Mouse (Mus musculus) hindbrain, embryonic 16.5 days (tissue): Measurements from ENCODE around the gene Olfr1323. TPM values are rescaled to one million over a fixed set of nuclear protein-coding genes. Genes with fewer than 3 reads are reported as not detected.

ENCODE experiments used
- ATAC-seq: fragments of 200-750 bp; cut with Nextera tagmentation; 2 replicates; pipeline ENCODE4 v1.8.0; 2017; ENCODE audit warnings: moderate TSS enrichment, moderate library complexity
- H3K27ac ChIP-seq: fragments of 300-500 bp; sonication (generic); 2 replicates; pipeline ENCODE4 v1.5.1; 2014; ENCODE audit warnings: low read depth, mild to moderate bottlenecking, control low read depth, low read length, moderate library complexity
- H3K27me3 ChIP-seq: fragments of 300-500 bp; sonication (generic); replicated peaks from 2 replicates; pipeline ENCODE4 v1.6.1; 2014; ENCODE audit warnings: low read length; ENCODE audit not compliant: control insufficient read depth, insufficient read depth
- H3K36me3 ChIP-seq: fragments of 300-500 bp; sonication (generic); 2 replicates; pipeline ENCODE4 v1.6.1; 2014; ENCODE audit warnings: mild to moderate bottlenecking, low read length, moderate library complexity, mixed read lengths; ENCODE audit not compliant: control insufficient read depth, insufficient read depth
- H3K4me1 ChIP-seq: fragments of 300-500 bp; sonication (generic); 2 replicates; pipeline ENCODE4 v1.6.1; 2014; ENCODE audit warnings: low read depth, low read length; ENCODE audit not compliant: control insufficient read depth, insufficient read depth
- H3K4me2 ChIP-seq: fragments of 300-500 bp; sonication (generic); 2 replicates; pipeline ENCODE4 v1.6.1; 2014; ENCODE audit warnings: mild to moderate bottlenecking, low read length, control low read depth, moderate library complexity
- H3K4me3 ChIP-seq: fragments of 300-500 bp; sonication (generic); 2 replicates; pipeline ENCODE4 v1.5.1; 2014; ENCODE audit warnings: mild to moderate bottlenecking, low read length, control low read depth, moderate library complexity
- H3K9ac ChIP-seq: fragments of 300-500 bp; sonication (generic); 2 replicates; pipeline ENCODE4 v1.6.1; 2014; ENCODE audit warnings: low read depth, mild to moderate bottlenecking, control low read depth, low read length, moderate library complexity
- H3K9me3 ChIP-seq: fragments of 300-500 bp; sonication (generic); 2 replicates; pipeline ENCODE4 v1.6.1; 2014; ENCODE audit warnings: mild to moderate bottlenecking, low read length, moderate library complexity; ENCODE audit not compliant: control insufficient read depth
- WGBS: fragments of 180-500 bp; shearing (Covaris S2); extraction: QIAGEN DNeasy Blood & Tissue Kit; methylation state at CpG from one replicate; pipeline ENCODE4 v1.1.7; 2014; 5-methylcytosine and 5-hydroxymethylcytosine counted together
- polyA plus RNA-seq: library from polyadenylated mRNA; unstranded; fragments of >200 nt; fragmentation: Nextera tagmentation; extraction: Ambion mirVana; gene quantifications from 2 replicates; pipeline ENCODE4 v1.2.1, GENCODE M21; 2015

The Olfr1323 gene
- polyA plus RNA-seq: not detected in 2 replicates

- Histone ChIP-seq H3K4me3 (no peak within 1 kb of the TSS), H3K4me2 (no peak within 1 kb of the TSS), H3K27ac (no peak within 1 kb of the TSS), H3K4me1 (no peaks in the 10 kb centered on the region), H3K36me3 (no peaks in the 10 kb centered on the region), H3K9ac (no peak within 1 kb of the TSS), H3K27me3 (no peaks in the 10 kb centered on the region), H3K9me3 (no peaks in the 10 kb centered on the region)
- WGBS: 92% methylated on average over 1 of the region's 1 CpGs
- no peak for ATAC-seq
These were observed at the start of gene Olfr1323 for GRCm38 (mm10) chrX:50019259-50019658. Gene Olfr1323, minus strand, starts transcription at chrX:50019359.

- no peak overlapping the region for H3K4me3 ChIP-seq
- WGBS: 39% methylated on average over 4 of the region's 4 CpGs
- H3K27ac ChIP-seq: no peak overlapping the region
- ATAC-seq: no peak
- H3K4me1 ChIP-seq: no peaks in the 10 kb centered on the region
- no peaks in the 10 kb centered on the region for H3K36me3 ChIP-seq
- no peak overlapping the region for H3K4me2 ChIP-seq
- no peak overlapping the region for H3K9ac ChIP-seq
- no peaks in the 10 kb centered on the region for H3K9me3 ChIP-seq
- H3K27me3 ChIP-seq: no peaks in the 10 kb centered on the region
These were observed 6.9 kb downstream of the Olfr1323 start for GRCm38 (mm10) chrX:50012242-50012641.

Other genes with a start within 250 kb of the Olfr1323 start
- 17.2 and 17.7 TPM in 2 replicates for gene Igsf1, start 221.6 kb downstream of the Olfr1323 start, polyA plus RNA-seq
- not detected in 2 replicates for gene Olfr1322, start 127.9 kb downstream of the Olfr1323 start, polyA plus RNA-seq